Mouse (Mus musculus) lung, adult 2 months (tissue): ENCODE results near the gene Tnf.

Experiments
- CTCF ChIP-seq: fragments of 200-500 bp; IDR thresholded peaks from 2 replicates; pipeline ENCODE4 v1.5.1; 2011; ENCODE audit warnings: mild to moderate bottlenecking, low read length, control low read depth; ENCODE audit not compliant: insufficient read depth
- POLR2A ChIP-seq: fragments of 200-500 bp; IDR thresholded peaks from 2 replicates; pipeline ENCODE4 v1.6.1; 2011; ENCODE audit warnings: low read depth, mild to moderate bottlenecking, control low read depth, low read length, borderline replicate concordance; ENCODE audit errors: extremely low read depth

GRCm38 (mm10) chr17:35173329-35173728 is 28.5 kb downstream of the Tnf start:
- no peak for TF ChIP-seq CTCF
- TF ChIP-seq POLR2A: no peak
